Mouse (Mus musculus) liver, adult 2 months (tissue): Measurements from ENCODE around the gene Hpd. TPM values are rescaled to one million over a fixed set of nuclear protein-coding genes. Genes with fewer than 3 reads are reported as not detected.
A peak's percentile ranks its signal among the peaks of the same experiment; 100 is the strongest.

Experiments used
- DNase-seq: peaks from one replicate; pipeline ENCODE4 v3.0.0-alpha.2; 2011; ENCODE audit warnings: low read depth, low spot score; ENCODE audit errors: extremely low read depth
- H3K27ac ChIP-seq: fragments of 200-500 bp; replicated peaks from 2 replicates; pipeline ENCODE4 v1.5.1; 2012; ENCODE audit warnings: low read depth, mild to moderate bottlenecking, control low read depth, inconsistent platforms, low read length; ENCODE audit not compliant: insufficient read depth
- H3K27me3 ChIP-seq: fragments of 200-500 bp; 2 replicates; pipeline ENCODE4 v1.6.1; 2012; ENCODE audit warnings: mild to moderate bottlenecking, moderate library complexity, low read length, inconsistent platforms; ENCODE audit not compliant: control insufficient read depth, insufficient read depth
- H3K36me3 ChIP-seq: fragments of 200-500 bp; 2 replicates; pipeline ENCODE4 v1.6.1; 2012; ENCODE audit warnings: low read length, inconsistent platforms; ENCODE audit not compliant: control insufficient read depth, insufficient read depth
- H3K4me1 ChIP-seq: fragments of 200-500 bp; 2 replicates; pipeline ENCODE4 v1.6.1; 2011; ENCODE audit warnings: low read length; ENCODE audit not compliant: control insufficient read depth, insufficient read depth
- H3K4me3 ChIP-seq: fragments of 200-500 bp; 2 replicates; pipeline ENCODE4 v1.5.1; 2011; ENCODE audit warnings: low read depth, mild to moderate bottlenecking, control low read depth, low read length, moderate library complexity; ENCODE audit not compliant: insufficient read depth
- H3K79me2 ChIP-seq: fragments of 200-500 bp; 2 replicates; pipeline ENCODE4 v1.6.1; 2012; ENCODE audit warnings: inconsistent platforms, mild to moderate bottlenecking, low read length, moderate library complexity; ENCODE audit not compliant: control insufficient read depth, insufficient read depth
- H3K9ac ChIP-seq: fragments of 200-500 bp; 2 replicates; pipeline ENCODE4 v1.6.1; 2012; ENCODE audit warnings: low read depth, mild to moderate bottlenecking, control low read depth, inconsistent platforms, low read length
- CTCF ChIP-seq: fragments of 200-500 bp; IDR thresholded peaks from 2 replicates; pipeline ENCODE4 v1.5.1; 2011; ENCODE audit warnings: low read depth, low read length, control low read depth
- POLR2A ChIP-seq: fragments of 200-500 bp; IDR thresholded peaks from 2 replicates; pipeline ENCODE4 v1.6.1; 2011; ENCODE audit warnings: low read length, control low read depth; ENCODE audit not compliant: insufficient read depth; ENCODE audit errors: extremely low read depth
- WGBS: fragments of 180-500 bp; shearing (Covaris S2); methylation state at CpG from one replicate; pipeline ENCODE4 v1.1.7; 2018; 5-methylcytosine and 5-hydroxymethylcytosine counted together
- polyA plus RNA-seq: library from polyadenylated mRNA; depleted of rRNA; stranded (reverse); fragments of >200 nt; gene quantifications from 2 replicates; pipeline ENCODE4 v1.2.3, GENCODE M21; 2012
- total RNA-seq: library from RNA; depleted of rRNA; stranded (reverse); fragments of >200 nt; gene quantifications from 2 replicates; pipeline ENCODE4 v1.2.3, GENCODE M21; 2014

Hpd gene
- total and polyA plus RNA-seq, 2 experiments: 3,656 to 3,813 TPM

DNA sequence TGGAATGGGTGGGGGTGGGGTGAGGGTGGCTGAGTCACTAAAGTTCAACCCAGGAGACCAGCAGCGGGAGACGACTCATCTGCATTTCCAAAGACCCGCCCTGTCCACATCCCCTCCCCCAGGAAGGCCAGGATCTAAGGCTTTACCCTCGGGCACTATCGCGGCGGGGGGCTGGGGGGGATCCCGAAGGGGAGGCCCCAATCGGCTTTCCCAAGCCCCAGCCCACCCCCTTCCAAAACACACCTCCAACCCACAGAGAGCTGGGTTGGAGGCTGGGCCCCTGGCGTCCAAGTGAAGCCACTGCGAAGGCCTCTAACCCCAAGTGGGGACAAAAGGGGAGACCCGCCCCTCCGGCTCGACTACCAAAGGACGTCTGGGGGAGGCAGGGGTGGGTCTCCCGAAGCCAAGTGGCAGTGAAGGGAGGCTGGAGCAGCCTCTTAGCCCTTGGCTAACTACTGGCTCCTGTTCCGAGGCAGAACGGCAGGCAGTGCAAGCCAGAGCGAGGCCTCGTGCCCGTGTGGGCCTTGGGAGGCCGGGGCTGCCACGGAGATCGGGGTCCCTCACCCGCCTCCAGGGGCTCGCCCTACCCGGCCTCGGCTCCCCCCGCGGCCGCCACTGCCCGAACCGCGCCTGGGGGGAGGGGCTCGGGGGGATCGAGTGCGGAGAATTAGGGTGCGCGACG is 44.2 kb downstream of the Hpd start:
- WGBS: 1% methylated on average over 40 of the region's 40 CpGs
- Histone ChIP-seq H3K27ac (peak overlapping the region; percentile 98), H3K79me2 (peaks cover 11% of the 10 kb centered on the region; the same call in 1 of the 2 replicates), H3K27me3 (no peaks in the 10 kb centered on the region), H3K9ac (peak overlapping the region; percentile 87), H3K36me3 (peaks cover 6% of the 10 kb centered on the region; the same call in 1 of the 2 replicates), H3K4me1 (peaks cover 21% of the 10 kb centered on the region), H3K4me3 (peak overlapping the region; percentile 71)
- DNase-seq: peak; percentile 83
- TF ChIP-seq POLR2A (peak; percentile 63; the same call in 1 of the 2 replicates), CTCF (no peak)

DNA sequence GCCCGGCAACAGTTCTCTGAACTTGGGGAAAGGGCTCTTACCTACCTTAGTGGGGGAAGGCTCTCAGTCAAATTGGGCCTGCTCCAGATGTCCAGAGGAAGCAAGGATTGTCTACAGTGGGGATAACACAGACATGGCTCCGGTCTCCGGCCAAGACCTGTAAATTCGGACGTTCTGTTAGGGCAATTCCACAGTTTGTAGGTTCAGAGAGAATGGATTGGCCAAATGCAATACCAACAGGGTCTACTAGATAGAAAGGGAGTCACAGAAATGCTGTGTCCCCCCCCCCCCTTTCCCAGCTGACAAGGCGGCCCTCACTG is 44.7 kb downstream of the Hpd start:
- Histone ChIP-seq H3K4me1 (peaks cover 21% of the 10 kb centered on the region), H3K27me3 (no peaks in the 10 kb centered on the region), H3K4me3 (peak overlapping the region; percentile 71), H3K79me2 (0 out of 2 replicates have a peak, but pooled peaks cover 6% of the 10 kb centered on the region), H3K27ac (peak overlapping the region; percentile 98), H3K9ac (peak overlapping the region; percentile 79), H3K36me3 (peaks cover 6% of the 10 kb centered on the region; the same call in 1 of the 2 replicates)
- TF ChIP-seq CTCF (no peak), POLR2A (no peak)
- DNase-seq: no peak
- 1% methylated on average over 6 of the region's 6 CpGs for WGBS

DNA sequence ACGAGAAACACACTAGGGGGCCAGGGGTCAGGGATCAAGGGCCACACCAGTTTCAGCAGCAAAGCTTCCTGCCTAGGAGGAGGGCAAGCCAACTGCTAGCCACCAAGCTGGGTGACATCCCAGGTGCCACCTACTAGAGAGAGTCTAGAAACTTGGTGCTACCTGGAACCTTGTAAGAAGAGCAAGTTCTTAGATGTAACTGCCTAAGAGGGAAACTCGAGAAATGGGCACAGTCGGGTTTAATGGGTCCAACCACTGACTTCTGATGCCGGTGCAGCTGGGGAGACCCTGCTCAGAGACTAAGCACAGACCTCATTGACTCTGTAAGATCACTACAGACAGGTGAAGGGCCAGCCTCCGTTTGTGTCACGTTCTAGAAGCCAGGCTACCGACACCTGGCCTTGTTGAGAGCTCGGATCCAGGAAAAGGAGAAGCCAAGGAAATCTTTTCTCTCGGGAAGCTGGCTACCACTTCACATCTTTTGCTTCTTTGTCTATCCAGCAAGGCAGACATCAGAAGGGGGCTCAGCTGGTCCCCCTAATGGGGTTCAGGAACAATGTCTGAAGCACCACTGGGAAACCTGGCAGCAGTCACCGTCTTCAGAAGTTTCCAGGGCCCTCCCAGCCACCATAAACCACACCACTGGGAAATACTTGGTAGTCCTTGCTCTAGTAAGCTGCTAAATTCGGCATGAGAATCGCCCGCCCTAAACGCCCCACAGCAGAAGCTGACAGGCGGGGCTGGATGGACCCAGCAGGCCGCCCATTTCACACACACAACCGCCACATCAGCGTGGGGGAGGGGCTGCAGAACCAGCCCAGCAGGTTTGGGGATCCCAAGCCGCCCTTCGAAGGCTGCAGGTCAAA is 45.2 kb downstream of the Hpd start:
- 2% methylated on average over 20 of the region's 20 CpGs for WGBS
- H3K36me3 ChIP-seq: peaks cover 6% of the 10 kb centered on the region; the same call in 1 of the 2 replicates
- peaks cover 21% of the 10 kb centered on the region for H3K4me1 ChIP-seq
- peak overlapping the region; percentile 71 for H3K4me3 ChIP-seq
- no peaks in the 10 kb centered on the region for H3K27me3 ChIP-seq
- H3K27ac ChIP-seq: peak overlapping the region; percentile 98
- peak; percentile 83 for DNase-seq
- TF ChIP-seq POLR2A: no peak
- no peak for TF ChIP-seq CTCF
- peak overlapping the region; percentile 79 for H3K9ac ChIP-seq
- H3K79me2 ChIP-seq: 0 out of 2 replicates have a peak, but pooled peaks cover 2% of the 10 kb centered on the region

DNA sequence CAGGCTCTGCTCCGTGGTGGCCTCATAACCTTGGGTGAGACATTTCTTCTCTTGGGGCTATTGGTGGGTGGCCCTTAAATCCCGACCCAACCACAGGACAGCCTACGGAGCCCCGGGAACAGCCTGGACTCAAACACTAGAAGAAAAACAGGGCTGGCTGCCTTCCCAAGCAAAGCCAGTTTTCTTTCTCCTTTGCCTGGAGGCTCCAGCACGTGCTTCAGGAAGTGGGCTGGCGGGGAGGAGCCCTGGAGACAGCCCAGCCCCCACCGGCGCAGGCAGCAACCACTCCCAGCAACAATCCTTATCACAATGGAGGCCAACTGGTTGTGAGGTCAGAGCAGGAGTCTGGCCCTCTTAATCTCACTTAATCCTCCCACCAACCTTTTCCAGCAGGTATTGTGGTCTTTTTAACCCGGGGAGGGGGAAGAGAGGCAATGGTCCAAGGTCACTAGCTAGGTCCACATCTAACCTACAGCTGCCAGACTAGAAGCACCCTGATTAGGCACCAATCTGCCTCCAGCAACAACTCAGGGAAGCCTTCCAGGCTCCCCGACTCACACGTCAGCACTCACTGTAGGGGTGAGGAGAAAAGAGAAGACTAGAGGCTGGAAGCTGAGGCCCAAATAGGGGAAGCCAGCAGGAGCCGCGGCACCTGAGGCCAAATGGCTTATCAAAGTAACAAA is 46.0 kb downstream of the Hpd start:
- Histone ChIP-seq H3K27ac (peak overlapping the region; percentile 98), H3K4me3 (peak overlapping the region; percentile 71), H3K4me1 (peaks cover 21% of the 10 kb centered on the region), H3K9ac (peak overlapping the region; percentile 79), H3K36me3 (peaks cover 6% of the 10 kb centered on the region; the same call in 1 of the 2 replicates), H3K79me2 (no peaks in the 10 kb centered on the region), H3K27me3 (no peaks in the 10 kb centered on the region)
- under 1% methylated on average over 13 of the region's 13 CpGs for WGBS
- peak; percentile 39; the same call in 1 of the 2 replicates for TF ChIP-seq POLR2A
- no peak for TF ChIP-seq CTCF
- DNase-seq: peak; percentile 88

DNA sequence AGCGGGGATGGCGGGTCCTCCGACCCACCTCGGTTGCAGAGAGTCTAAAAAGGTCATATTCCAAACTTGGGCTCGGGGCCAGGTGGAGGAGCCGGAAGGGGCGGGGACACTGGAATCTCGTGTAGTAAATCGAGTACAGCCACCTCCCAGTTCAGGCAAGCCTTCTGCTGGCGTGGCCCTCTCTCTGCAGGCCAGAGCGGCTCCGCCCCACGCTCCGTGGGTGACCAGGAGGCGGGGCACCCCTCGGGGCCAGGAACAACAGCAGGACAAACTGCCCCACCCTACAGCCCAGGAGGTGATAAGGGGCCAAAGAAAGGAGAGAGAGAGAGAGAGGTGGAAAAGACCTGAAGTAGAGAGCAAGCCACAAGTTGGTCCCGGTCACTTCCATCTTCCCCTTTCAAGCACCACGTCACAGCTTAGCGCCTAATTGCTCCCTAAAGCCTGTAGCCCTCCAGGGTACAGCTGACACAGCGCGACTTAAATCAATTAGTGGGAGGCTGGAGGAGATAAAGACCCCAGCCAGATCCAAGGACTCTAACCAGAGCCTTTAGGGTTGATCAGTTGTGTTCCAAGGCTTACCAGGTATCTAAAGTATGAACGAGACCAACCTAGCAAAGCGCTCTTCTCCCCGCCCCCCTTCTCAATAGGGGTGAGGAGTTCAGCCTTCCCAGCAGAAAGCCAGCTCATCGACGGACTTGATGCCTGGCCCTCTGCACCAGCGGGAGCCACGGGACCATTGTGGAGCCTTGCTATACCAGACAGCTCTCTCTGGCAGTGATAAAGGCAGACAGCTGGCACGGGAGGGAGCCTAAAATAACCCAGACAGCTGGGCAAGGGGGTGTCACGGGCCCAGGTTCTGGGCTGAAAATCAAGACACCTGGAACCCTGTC is 46.8 kb downstream of the Hpd start:
- H3K9ac ChIP-seq: peak overlapping the region; percentile 79
- peaks cover 6% of the 10 kb centered on the region; the same call in 1 of the 2 replicates for H3K36me3 ChIP-seq
- WGBS: 1% methylated on average over 30 of the region's 30 CpGs
- peaks cover 21% of the 10 kb centered on the region for H3K4me1 ChIP-seq
- no peaks in the 10 kb centered on the region for H3K79me2 ChIP-seq
- DNase-seq: peak; percentile 92
- peak overlapping the region; percentile 71 for H3K4me3 ChIP-seq
- H3K27ac ChIP-seq: peak overlapping the region; percentile 98
- no peaks in the 10 kb centered on the region for H3K27me3 ChIP-seq
- TF ChIP-seq CTCF (peak; percentile 22; the same call in 1 of the 2 replicates), POLR2A (0 out of 2 replicates have a peak, but pooled peaks have one; percentile 59)
